ENCODE assay signal across 8 mouse cellular contexts in the genomic region with DNA sequence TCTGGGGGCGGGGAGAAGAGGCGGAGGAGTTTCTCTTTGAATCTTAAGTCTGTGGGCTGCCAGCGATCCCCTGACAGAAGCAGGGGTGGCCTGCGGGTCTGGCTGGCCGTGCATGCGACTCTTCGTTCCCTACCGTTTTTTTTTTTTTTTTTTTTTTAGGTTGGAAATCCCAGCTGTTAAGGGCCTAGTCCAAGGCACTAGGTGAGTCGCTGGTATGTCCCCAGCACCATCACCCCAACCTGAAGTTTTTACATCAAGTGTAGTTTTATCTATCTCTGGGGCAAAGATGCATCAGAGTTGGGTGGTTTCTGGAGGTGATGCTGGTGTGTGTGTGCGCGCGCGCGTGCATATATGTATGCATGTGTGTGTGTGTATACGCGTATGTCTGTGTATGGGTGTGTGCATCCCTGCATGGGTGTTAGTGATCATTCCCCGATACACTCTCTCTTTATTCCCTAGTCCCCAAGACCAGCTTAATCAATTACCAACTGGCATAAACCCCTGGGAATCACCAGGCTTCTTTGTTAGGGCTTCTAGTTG. TPM values are rescaled to one million over a fixed set of nuclear protein-coding genes. Genes with fewer than 3 reads are reported as not detected.
DNase-seq lines count a peak whose midpoint lies in the region; ATAC-seq and TF ChIP-seq lines count a peak whose summit lies in the region.

No protein-coding gene starts in this region.

- H3K4me1 ChIP-seq in liver, adult 2 months (ENCODE audit: control insufficient read depth, insufficient read depth, low read length), result peaks cover 8% of the 10 kb centered on the region
- H3K4me1 ChIP-seq in embryonic facial prominence, embryonic 12.5 days, result peaks cover 56% of the 10 kb centered on the region
- H3K4me1 ChIP-seq in intestine, embryonic 16.5 days (ENCODE audit: control insufficient read depth, insufficient read depth, low read length), result peaks cover 44% of the 10 kb centered on the region

- no peaks in the 10 kb centered on the region for H3K79me2 ChIP-seq in liver, adult 2 months (ENCODE audit: control insufficient read depth, insufficient read depth, low read length)

- H3K27me3 ChIP-seq in liver, adult 2 months (ENCODE audit: control insufficient read depth, insufficient read depth, low read length), result peaks cover 8% of the 10 kb centered on the region; the same call in 1 of the 2 replicates
- H3K27me3 ChIP-seq in embryonic facial prominence, embryonic 12.5 days, result peaks cover 53% of the 10 kb centered on the region
- peaks cover 54% of the 10 kb centered on the region for H3K27me3 ChIP-seq in intestine, embryonic 16.5 days (replicated peaks; ENCODE audit: control insufficient read depth, insufficient read depth, low read length)

- no peaks in the 10 kb centered on the region for H3K36me3 ChIP-seq in liver, adult 2 months (ENCODE audit: control insufficient read depth, insufficient read depth, low read length)
- H3K36me3 ChIP-seq in embryonic facial prominence, embryonic 12.5 days, result no peaks in the 10 kb centered on the region
- H3K36me3 ChIP-seq in intestine, embryonic 16.5 days (ENCODE audit: control insufficient read depth, insufficient read depth, low read length), result no peaks in the 10 kb centered on the region

- TF ChIP-seq CTCF in liver, adult 2 months (IDR thresholded peaks at IDR 0.05; ENCODE audit: low read depth, low read length), result no peak

- TF ChIP-seq POLR2A in liver, adult 2 months (IDR thresholded peaks at IDR 0.05; ENCODE audit: extremely low read depth, insufficient read depth, low read length), result no peak

- H3K27ac ChIP-seq in liver, adult 2 months (replicated peaks; ENCODE audit: insufficient read depth, low read depth, low read length), result no peak overlapping the region
- H3K27ac ChIP-seq in embryonic facial prominence, embryonic 12.5 days, result peak overlapping the region; percentile 60; the same call in 1 of the 2 replicates
- no peak overlapping the region for H3K27ac ChIP-seq in intestine, embryonic 16.5 days (ENCODE audit: low read length)

- H3K9me3 ChIP-seq in embryonic facial prominence, embryonic 12.5 days, result no peaks in the 10 kb centered on the region
- H3K9me3 ChIP-seq in intestine, embryonic 16.5 days (ENCODE audit: control insufficient read depth, low read length), result no peaks in the 10 kb centered on the region

- no peak overlapping the region; the same call in 1 of the 2 replicates for H3K9ac ChIP-seq in liver, adult 2 months (ENCODE audit: low read depth, low read length)
- no peak overlapping the region; the same call in 1 of the 2 replicates for H3K9ac ChIP-seq in embryonic facial prominence, embryonic 12.5 days
- peak overlapping the region; percentile 92 for H3K9ac ChIP-seq in intestine, embryonic 16.5 days (ENCODE audit: low read depth, low read length)

- WGBS in liver, adult 2 months, result 36% methylated on average over 17 of the region's 17 CpGs
- 7% methylated on average over 17 of the region's 17 CpGs for WGBS in embryonic facial prominence, embryonic 12.5 days
- WGBS in intestine, embryonic 16.5 days, result 13% methylated on average over 17 of the region's 17 CpGs

- ATAC-seq in embryonic facial prominence, embryonic 12.5 days (ENCODE audit: insufficient number of reproducible peaks, insufficient read depth, low FRiP score, low TSS enrichment), result no peak
- no peak for ATAC-seq in intestine, embryonic 16.5 days

- peak overlapping the region; percentile 93 for H3K4me2 ChIP-seq in embryonic facial prominence, embryonic 12.5 days (replicated peaks)
- H3K4me2 ChIP-seq in intestine, embryonic 16.5 days (ENCODE audit: low read depth, low read length), result peak overlapping the region; percentile 97

- DNase-seq in liver, adult 2 months (ENCODE audit: extremely low read depth, low read depth, low spot score), result no peak
- no peak for DNase-seq in liver
- DNase-seq in naive thymus-derived CD4-positive, alpha-beta T cell, adult 2 months (ENCODE audit: low read depth), result peak; percentile 53
- DNase-seq in gastrocnemius, postnatal 4 days (ENCODE audit: low spot score in 2 of 2), result no peak
- no peak for DNase-seq in urinary bladder, postnatal 14 days (ENCODE audit: low spot score)
- no peak for DNase-seq in layer of hippocampus, postnatal 25 days (ENCODE audit: extremely low spot score in 1 of 2, low spot score in 1 of 2)

- peak overlapping the region; percentile 53 for H3K4me3 ChIP-seq in liver, adult 2 months (ENCODE audit: insufficient read depth, low read depth, low read length)
- H3K4me3 ChIP-seq in embryonic facial prominence, embryonic 12.5 days, result peak overlapping the region; percentile 59
- peak overlapping the region; percentile 76 for H3K4me3 ChIP-seq in intestine, embryonic 16.5 days (ENCODE audit: low read length)

RNA-seq across cellular contexts. Expression of a gene that starts 1.1 kb away (rescaled TPM):
- total RNA-seq in liver, adult 2 months (2014; rRNA removed), result 0.67 and 1.2 TPM in 2 replicates
- 1.1 and 1.2 TPM in 2 replicates for polyA plus RNA-seq in liver, adult 2 months (2012; rRNA removed)
- 7.0 and 8.4 TPM in 2 replicates for polyA plus RNA-seq in embryonic facial prominence, embryonic 12.5 days (2016; fragmentation: Nextera tagmentation; extraction: Ambion mirVana)
- 2.0 and 2.1 TPM in 2 replicates for polyA plus RNA-seq in intestine, embryonic 16.5 days (2015; fragmentation: Nextera tagmentation; extraction: Ambion mirVana)
- total RNA-seq in gastrocnemius, postnatal 4 days (2021), result 1 to 10 TPM; 8.0 to 8.9 TPM
- total RNA-seq in layer of hippocampus, postnatal 25 days (2021), result 1 to 10 TPM; 1.2 to 1.7 TPM

RNA-seq across cellular contexts. Expression of a gene that starts 28.8 kb away (rescaled TPM):
- total RNA-seq in liver, adult 2 months (2014; rRNA removed), result 0.65 and 0.94 TPM in 2 replicates
- polyA plus RNA-seq in liver, adult 2 months (2012; rRNA removed), result 0.76 and 1.5 TPM in 2 replicates
- 24.3 and 25.1 TPM in 2 replicates for polyA plus RNA-seq in embryonic facial prominence, embryonic 12.5 days (2016; fragmentation: Nextera tagmentation; extraction: Ambion mirVana)
- polyA plus RNA-seq in intestine, embryonic 16.5 days (2015; fragmentation: Nextera tagmentation; extraction: Ambion mirVana), result 16.5 and 18.2 TPM in 2 replicates
- total RNA-seq in gastrocnemius, postnatal 4 days (2021), result 10 to 100 TPM; 24.1 to 25.2 TPM
- total RNA-seq in layer of hippocampus, postnatal 25 days (2021), result 100 to 1,000 TPM in 1 of 2 experiments, 10 to 100 TPM in 1; 89.0 to 105 TPM

RNA-seq across cellular contexts. Expression of a gene that starts 30.6 kb away (rescaled TPM):
- not detected in 2 replicates for total RNA-seq in liver, adult 2 months (2014; rRNA removed)
- polyA plus RNA-seq in liver, adult 2 months (2012; rRNA removed), result 0.06 TPM in 1 of 2 replicates, not detected in the other
- polyA plus RNA-seq in embryonic facial prominence, embryonic 12.5 days (2016; fragmentation: Nextera tagmentation; extraction: Ambion mirVana), result 0.29 and 0.52 TPM in 2 replicates
- polyA plus RNA-seq in intestine, embryonic 16.5 days (2015; fragmentation: Nextera tagmentation; extraction: Ambion mirVana), result 0.43 and 0.49 TPM in 2 replicates
- 1 to 10 TPM; 1.2 to 2.0 TPM for total RNA-seq in gastrocnemius, postnatal 4 days (2021)
- 1 to 10 TPM; 1.8 to 2.9 TPM for total RNA-seq in layer of hippocampus, postnatal 25 days (2021)

Comparison
In these comparisons a context has a peak if more than half of its experiments do, and no peak if none do; other contexts are left out.
1. RNA of a gene that starts 28.8 kb away (total RNA-seq): 89.0 to 105 TPM in layer of hippocampus, postnatal 25 days and 24.1 to 25.2 TPM in gastrocnemius, postnatal 4 days; 0.65 to 0.94 TPM in liver, adult 2 months; every median in the first group is over 10 times any median in the second.
2. Peak in every context shown above with its lines, with median percentiles within 50 percentile points of each other: H3K4me3 ChIP-seq.